ENCODE assay signal across 9 mouse cellular contexts in the genomic region with DNA sequence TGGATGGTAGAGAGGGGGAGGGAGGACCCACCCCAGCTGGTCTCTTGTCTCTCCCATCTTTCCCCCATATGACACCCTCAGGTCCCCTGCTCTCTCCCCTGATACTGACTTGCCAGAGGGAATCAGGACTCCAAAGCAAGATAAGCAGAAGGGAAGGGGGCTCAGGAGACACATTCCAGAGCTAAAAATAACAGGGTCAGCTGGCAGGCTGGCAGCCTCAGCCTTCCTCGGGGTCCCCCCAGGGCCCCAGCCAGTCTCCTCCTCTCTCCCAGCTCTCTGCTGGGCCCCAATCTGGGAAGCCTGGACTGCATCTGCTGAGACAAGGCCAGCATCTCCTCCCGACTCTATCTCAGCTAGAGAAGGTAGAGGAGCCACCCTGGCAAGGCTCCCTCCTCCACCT.
A peak's percentile ranks its signal among the peaks of the same experiment; 100 is the strongest.
DNase-seq lines count a peak whose midpoint lies in the region; ATAC-seq and TF ChIP-seq lines count a peak whose summit lies in the region.
"Had no signal": no experiment of that assay in that cellular context is flagged by ENCODE, and none has a peak within 500 bp of the region (broad histone marks: within the 10 kb centered on the region; RNA-seq: fewer than 3 reads in every experiment).

No protein-coding gene starts in this region.

- no peak for TF ChIP-seq POLR2A in olfactory bulb, adult 2 months (IDR thresholded peaks at IDR 0.05; ENCODE audit: insufficient read depth, low read depth, low read length)

- no peak for ATAC-seq in neural tube, embryonic 13.5 days (ENCODE audit: low read depth)
- ATAC-seq in hindbrain, embryonic 13.5 days (ENCODE audit: low FRiP score) = no peak

- no peak overlapping the region for H3K4me2 ChIP-seq in neural tube, embryonic 13.5 days
- no peak overlapping the region for H3K4me2 ChIP-seq in hindbrain, embryonic 13.5 days

- no peak for TF ChIP-seq CTCF in olfactory bulb, adult 2 months (IDR thresholded peaks at IDR 0.05; ENCODE audit: insufficient read depth, low read depth, low read length)

- H3K27me3 ChIP-seq in heart, embryonic 10.5 days (ENCODE audit: insufficient read depth, poor library complexity, severe bottlenecking) = no peaks in the 10 kb centered on the region
- no peaks in the 10 kb centered on the region for H3K27me3 ChIP-seq in neural tube, embryonic 13.5 days
- H3K27me3 ChIP-seq in hindbrain, embryonic 13.5 days = no peaks in the 10 kb centered on the region

- peak overlapping the region; percentile 92 for H3K27ac ChIP-seq in heart, embryonic 10.5 days
- peak overlapping the region; percentile 98 for H3K27ac ChIP-seq in neural tube, embryonic 13.5 days (replicated peaks)
- H3K27ac ChIP-seq in hindbrain, embryonic 13.5 days = peak overlapping the region; percentile 98
- peak overlapping the region; percentile 98 for H3K27ac ChIP-seq in olfactory bulb, adult 2 months (ENCODE audit: insufficient read depth, low read depth, low read length)

- WGBS in heart, embryonic 10.5 days = 6% methylated on average over 2 of the region's 2 CpGs
- WGBS in neural tube, embryonic 13.5 days = 43% methylated on average over 2 of the region's 2 CpGs
- WGBS in hindbrain, embryonic 13.5 days = 46% methylated on average over 2 of the region's 2 CpGs
- 30% methylated on average over 2 of the region's 2 CpGs for WGBS in olfactory bulb, adult 2 months

- intact Hi-C loops in heart, postnatal 36 days (cut with DNase I) = no loop called here

- no peak overlapping the region for H3K9ac ChIP-seq in neural tube, embryonic 13.5 days
- peak overlapping the region; percentile 49; the same call in 1 of the 2 replicates for H3K9ac ChIP-seq in hindbrain, embryonic 13.5 days

- H3K9me3 ChIP-seq in heart, embryonic 10.5 days = no peaks in the 10 kb centered on the region
- H3K9me3 ChIP-seq in neural tube, embryonic 13.5 days = no peaks in the 10 kb centered on the region
- H3K9me3 ChIP-seq in hindbrain, embryonic 13.5 days = no peaks in the 10 kb centered on the region

- no peaks in the 10 kb centered on the region for H3K36me3 ChIP-seq in heart, embryonic 10.5 days
- no peaks in the 10 kb centered on the region for H3K36me3 ChIP-seq in neural tube, embryonic 13.5 days
- H3K36me3 ChIP-seq in hindbrain, embryonic 13.5 days = no peaks in the 10 kb centered on the region

- peaks cover 59% of the 10 kb centered on the region for H3K4me1 ChIP-seq in heart, embryonic 10.5 days
- H3K4me1 ChIP-seq in neural tube, embryonic 13.5 days (replicated peaks) = peaks cover 73% of the 10 kb centered on the region
- H3K4me1 ChIP-seq in hindbrain, embryonic 13.5 days (replicated peaks) = peaks cover 73% of the 10 kb centered on the region
- peaks cover 58% of the 10 kb centered on the region for H3K4me1 ChIP-seq in olfactory bulb, adult 2 months (ENCODE audit: control insufficient read depth, insufficient read depth, low read length)

- no peak for DNase-seq in heart, embryonic 10.5 days (ENCODE audit: low spot score)
- DNase-seq in heart, postnatal 36 days = no peak
- DNase-seq in neural tube, embryonic 10.5 days (ENCODE audit: extremely low spot score, low spot score) = no peak
- DNase-seq in natural killer cell, adult 2 months (ENCODE audit: low spot score in 2 of 2) = no peak
- no peak for DNase-seq in yolk sac, embryonic 10.5 days (ENCODE audit: low spot score)
- DNase-seq: kidney, postnatal 10 days had no signal

- H3K4me3 ChIP-seq in heart, embryonic 10.5 days = peak overlapping the region; percentile 36; the same call in 1 of the 2 replicates
- no peak overlapping the region for H3K4me3 ChIP-seq in neural tube, embryonic 13.5 days
- no peak overlapping the region for H3K4me3 ChIP-seq in hindbrain, embryonic 13.5 days
- H3K4me3 ChIP-seq in olfactory bulb, adult 2 months (ENCODE audit: insufficient read depth, low read depth, low read length) = no peak overlapping the region
